Mouse (Mus musculus): ENCODE data around the gene Reep6. TPM values are rescaled to one million over a fixed set of nuclear protein-coding genes. Genes with fewer than 3 reads are reported as not detected.
A peak's percentile ranks its signal among the peaks of the same experiment; 100 is the strongest.

Gene Reep6
- total and polyA plus RNA-seq, 2 experiments: 112 to 384 TPM

GRCm38 (mm10) chr10:80302082-80302355 is 27.7 kb upstream of the Reep6 start:
- Histone ChIP-seq H3K9ac (ENCODE audit: low read depth, low read length) (no peak overlapping the region), H3K4me1 (ENCODE audit: control insufficient read depth, insufficient read depth, low read length) (0 out of 2 replicates have a peak, but pooled peaks cover 2% of the 10 kb centered on the region), H3K79me2 (ENCODE audit: control insufficient read depth, insufficient read depth, low read length) (no peaks in the 10 kb centered on the region), H3K27ac (replicated peaks; ENCODE audit: insufficient read depth, low read depth, low read length) (no peak overlapping the region), H3K36me3 (ENCODE audit: control insufficient read depth, insufficient read depth, low read length) (no peaks in the 10 kb centered on the region), H3K27me3 (ENCODE audit: control insufficient read depth, insufficient read depth, low read length) (0 out of 2 replicates have a peak, but pooled peaks cover 4% of the 10 kb centered on the region), H3K4me3 (ENCODE audit: insufficient read depth, low read depth, low read length) (no peak overlapping the region)
- WGBS: 32% methylated on average over 5 of the region's 5 CpGs
- no peak for DNase-seq (ENCODE audit: extremely low read depth, low read depth, low spot score)
- TF ChIP-seq CTCF (IDR thresholded peaks at IDR 0.05; ENCODE audit: low read depth, low read length) (no peak), POLR2A (IDR thresholded peaks at IDR 0.05; ENCODE audit: extremely low read depth, insufficient read depth, low read length) (no peak)

GRCm38 (mm10) chr10:80302471-80302881 is 27.3 kb upstream of the Reep6 start:
- H3K36me3 ChIP-seq (ENCODE audit: control insufficient read depth, insufficient read depth, low read length): no peaks in the 10 kb centered on the region
- no peak for TF ChIP-seq CTCF (IDR thresholded peaks at IDR 0.05; ENCODE audit: low read depth, low read length)
- TF ChIP-seq POLR2A (IDR thresholded peaks at IDR 0.05; ENCODE audit: extremely low read depth, insufficient read depth, low read length): no peak
- 27% methylated on average over 9 of the region's 9 CpGs for WGBS
- no peak overlapping the region for H3K4me3 ChIP-seq (ENCODE audit: insufficient read depth, low read depth, low read length)
- 0 out of 2 replicates have a peak, but pooled peaks cover 2% of the 10 kb centered on the region for H3K4me1 ChIP-seq (ENCODE audit: control insufficient read depth, insufficient read depth, low read length)
- DNase-seq (ENCODE audit: extremely low read depth, low read depth, low spot score): peak; percentile 55
- no peaks in the 10 kb centered on the region for H3K79me2 ChIP-seq (ENCODE audit: control insufficient read depth, insufficient read depth, low read length)
- H3K9ac ChIP-seq (ENCODE audit: low read depth, low read length): no peak overlapping the region
- H3K27ac ChIP-seq (replicated peaks; ENCODE audit: insufficient read depth, low read depth, low read length): no peak overlapping the region
- H3K27me3 ChIP-seq (ENCODE audit: control insufficient read depth, insufficient read depth, low read length): 0 out of 2 replicates have a peak, but pooled peaks cover 4% of the 10 kb centered on the region

GRCm38 (mm10) chr10:80304458-80304857 is 25.3 kb upstream of the Reep6 start:
- Histone ChIP-seq H3K9ac (ENCODE audit: low read depth, low read length) (no peak overlapping the region), H3K4me1 (ENCODE audit: control insufficient read depth, insufficient read depth, low read length) (0 out of 2 replicates have a peak, but pooled peaks cover 2% of the 10 kb centered on the region), H3K4me3 (ENCODE audit: insufficient read depth, low read depth, low read length) (no peak overlapping the region), H3K27me3 (ENCODE audit: control insufficient read depth, insufficient read depth, low read length) (no peaks in the 10 kb centered on the region), H3K36me3 (ENCODE audit: control insufficient read depth, insufficient read depth, low read length) (no peaks in the 10 kb centered on the region), H3K27ac (replicated peaks; ENCODE audit: insufficient read depth, low read depth, low read length) (no peak overlapping the region), H3K79me2 (ENCODE audit: control insufficient read depth, insufficient read depth, low read length) (no peaks in the 10 kb centered on the region)
- WGBS: 33% methylated on average over 12 of the region's 12 CpGs
- no peak for TF ChIP-seq POLR2A (IDR thresholded peaks at IDR 0.05; ENCODE audit: extremely low read depth, insufficient read depth, low read length)
- TF ChIP-seq CTCF (IDR thresholded peaks at IDR 0.05; ENCODE audit: low read depth, low read length): no peak
- DNase-seq (ENCODE audit: extremely low read depth, low read depth, low spot score): no peak

GRCm38 (mm10) chr10:80304862-80305261 is 24.9 kb upstream of the Reep6 start:
- 0 out of 2 replicates have a peak, but pooled peaks cover 2% of the 10 kb centered on the region for H3K4me1 ChIP-seq (ENCODE audit: control insufficient read depth, insufficient read depth, low read length)
- no peak overlapping the region for H3K27ac ChIP-seq (replicated peaks; ENCODE audit: insufficient read depth, low read depth, low read length)
- peak; percentile 53 for DNase-seq (ENCODE audit: extremely low read depth, low read depth, low spot score)
- H3K79me2 ChIP-seq (ENCODE audit: control insufficient read depth, insufficient read depth, low read length): no peaks in the 10 kb centered on the region
- no peaks in the 10 kb centered on the region for H3K36me3 ChIP-seq (ENCODE audit: control insufficient read depth, insufficient read depth, low read length)
- H3K4me3 ChIP-seq (ENCODE audit: insufficient read depth, low read depth, low read length): no peak overlapping the region
- TF ChIP-seq CTCF (IDR thresholded peaks at IDR 0.05; ENCODE audit: low read depth, low read length) (no peak), POLR2A (IDR thresholded peaks at IDR 0.05; ENCODE audit: extremely low read depth, insufficient read depth, low read length) (no peak)
- H3K27me3 ChIP-seq (ENCODE audit: control insufficient read depth, insufficient read depth, low read length): no peaks in the 10 kb centered on the region
- 10% methylated on average over 25 of the region's 25 CpGs for WGBS
- no peak overlapping the region for H3K9ac ChIP-seq (ENCODE audit: low read depth, low read length)

- Histone ChIP-seq H3K4me1 (ENCODE audit: control insufficient read depth, insufficient read depth, low read length) (no peaks in the 10 kb centered on the region), H3K27ac (replicated peaks; ENCODE audit: insufficient read depth, low read depth, low read length) (no peak overlapping the region), H3K79me2 (ENCODE audit: control insufficient read depth, insufficient read depth, low read length) (no peaks in the 10 kb centered on the region), H3K27me3 (ENCODE audit: control insufficient read depth, insufficient read depth, low read length) (peaks cover 30% of the 10 kb centered on the region), H3K9ac (ENCODE audit: low read depth, low read length) (no peak overlapping the region), H3K4me3 (ENCODE audit: insufficient read depth, low read depth, low read length) (no peak overlapping the region), H3K36me3 (ENCODE audit: control insufficient read depth, insufficient read depth, low read length) (no peaks in the 10 kb centered on the region)
- whole genome bisulfite sequencing: 68% methylated on average over 16 of the region's 16 CpGs
- DNase-seq (ENCODE audit: extremely low read depth, low read depth, low spot score): no peak
- no peak for TF ChIP-seq POLR2A (IDR thresholded peaks at IDR 0.05; ENCODE audit: extremely low read depth, insufficient read depth, low read length)
- no peak for TF ChIP-seq CTCF (IDR thresholded peaks at IDR 0.05; ENCODE audit: low read depth, low read length)
Observed at GRCm38 (mm10) chr10:80311560-80311959, 18.2 kb upstream of the Reep6 start.

- TF ChIP-seq POLR2A (IDR thresholded peaks at IDR 0.05; ENCODE audit: extremely low read depth, insufficient read depth, low read length) (no peak), CTCF (IDR thresholded peaks at IDR 0.05; ENCODE audit: low read depth, low read length) (no peak)
- no peak for DNase-seq (ENCODE audit: extremely low read depth, low read depth, low spot score)
- Histone ChIP-seq H3K4me3 (ENCODE audit: insufficient read depth, low read depth, low read length) (no peak overlapping the region), H3K27me3 (ENCODE audit: control insufficient read depth, insufficient read depth, low read length) (peaks cover 30% of the 10 kb centered on the region), H3K27ac (replicated peaks; ENCODE audit: insufficient read depth, low read depth, low read length) (no peak overlapping the region), H3K4me1 (ENCODE audit: control insufficient read depth, insufficient read depth, low read length) (no peaks in the 10 kb centered on the region), H3K79me2 (ENCODE audit: control insufficient read depth, insufficient read depth, low read length) (no peaks in the 10 kb centered on the region), H3K36me3 (ENCODE audit: control insufficient read depth, insufficient read depth, low read length) (no peaks in the 10 kb centered on the region), H3K9ac (ENCODE audit: low read depth, low read length) (no peak overlapping the region)
- 53% methylated on average over 54 of the region's 54 CpGs for WGBS
Observed at GRCm38 (mm10) chr10:80312586-80313504, 16.9 kb upstream of the Reep6 start.

All from liver, adult 2 months (tissue).